Mouse (Mus musculus): ENCODE results near the gene Kifc5b.
"Not testable (repeated sequence)": the region's sequence is repeated elsewhere in the genome, so short reads cannot be mapped to it uniquely, and the experiment has no call there.

Gene Kifc5b

GRCm38 (mm10) chr17:26972703-26973574 lies 56.0 kb downstream of the Kifc5b start, which contains the start of gene Zbtb9:
Gene Zbtb9, plus strand, starts transcription at chr17:26973167.
- DNase-seq: peak; percentile 98

GRCm38 (mm10) chr17:26974547-26974946 lies 57.7 kb downstream of the Kifc5b start:
- no peak for DNase-seq

- no peak for DNase-seq
These were observed 58.5 kb downstream of the Kifc5b start for GRCm38 (mm10) chr17:26975415-26975814.

GRCm38 (mm10) chr17:26977354-26977753 lies 60.5 kb downstream of the Kifc5b start:
- not testable (repeated sequence) for DNase-seq

GRCm38 (mm10) chr17:26979426-26979825 lies 62.5 kb downstream of the Kifc5b start:
- no peak for DNase-seq

- DNase-seq: no peak
These were observed 64.2 kb downstream of the Kifc5b start for GRCm38 (mm10) chr17:26981050-26981449.
